Mouse (Mus musculus): Measurements from ENCODE around the gene Ndufab1. TPM values are rescaled to one million over a fixed set of nuclear protein-coding genes. Genes with fewer than 3 reads are reported as not detected.

Ndufab1 gene
- polyA plus RNA-seq, 1 experiment from 2014 or later, result 1,284 TPM

Other genes with a start within 250 kb of the Ndufab1 start
- gene Scnn1b, start 236.8 kb downstream of the Ndufab1 start, polyA plus RNA-seq (2016; fragmentation: Nextera tagmentation; extraction: Ambion mirVana), result not detected in 2 replicates
- 18.1 and 18.8 TPM in 2 replicates for gene Cog7, start 120.2 kb downstream of the Ndufab1 start, polyA plus RNA-seq (2016; fragmentation: Nextera tagmentation; extraction: Ambion mirVana)
- 98.0 and 99.4 TPM in 2 replicates for gene Gga2, start 80.7 kb downstream of the Ndufab1 start, polyA plus RNA-seq (2016; fragmentation: Nextera tagmentation; extraction: Ambion mirVana)
- gene Ubfd1, start 34.7 kb downstream of the Ndufab1 start, polyA plus RNA-seq (2016; fragmentation: Nextera tagmentation; extraction: Ambion mirVana), result 73.5 and 75.0 TPM in 2 replicates
- gene Ears2, start 34.6 kb downstream of the Ndufab1 start, polyA plus RNA-seq (2016; fragmentation: Nextera tagmentation; extraction: Ambion mirVana), result 24.7 and 25.0 TPM in 2 replicates
- 13.2 and 14.1 TPM in 2 replicates for gene Palb2, start 31.1 kb upstream of the Ndufab1 start, polyA plus RNA-seq (2016; fragmentation: Nextera tagmentation; extraction: Ambion mirVana)
- 70.1 and 73.9 TPM in 2 replicates for gene Dctn5, start 31.2 kb upstream of the Ndufab1 start, polyA plus RNA-seq (2016; fragmentation: Nextera tagmentation; extraction: Ambion mirVana)
- gene Plk1, start 57.6 kb upstream of the Ndufab1 start, polyA plus RNA-seq (2016; fragmentation: Nextera tagmentation; extraction: Ambion mirVana), result 103 and 112 TPM in 2 replicates
- gene Ern2, start 84.3 kb upstream of the Ndufab1 start, polyA plus RNA-seq (2016; fragmentation: Nextera tagmentation; extraction: Ambion mirVana), result not detected in 2 replicates
- 0.15 and 0.42 TPM in 2 replicates for gene Chp2, start 117.6 kb upstream of the Ndufab1 start, polyA plus RNA-seq (2016; fragmentation: Nextera tagmentation; extraction: Ambion mirVana)
- gene Prkcb, start 186.9 kb upstream of the Ndufab1 start, polyA plus RNA-seq (2016; fragmentation: Nextera tagmentation; extraction: Ambion mirVana), result 9.0 and 10.5 TPM in 2 replicates